Mouse (Mus musculus) hindbrain, embryonic 14.5 days (tissue): ENCODE measurements at regions not wholly inside any gene's neighbourhood (a gene's known extent, or its start where the extent isn't known, plus 50 kb on each side); places are given as distances from the start of the nearest gene placed in this dataset.

ENCODE experiments used
- ATAC-seq: fragments of 200-750 bp; cut with Nextera tagmentation; 2 replicates; pipeline ENCODE4 v1.8.0; 2017; ENCODE audit warnings: moderate number of reproducible peaks, mild to moderate bottlenecking, moderate TSS enrichment, moderate library complexity; ENCODE audit not compliant: low FRiP score
- DNase-seq: peaks from one replicate; pipeline ENCODE4 v3.0.0-alpha.2; 2015; ENCODE audit warnings: low spot score
- H3K27ac ChIP-seq: fragments of 300-500 bp; sonication (generic); 2 replicates; pipeline ENCODE4 v1.5.1; 2014; ENCODE audit warnings: mild to moderate bottlenecking, moderate library complexity
- H3K27me3 ChIP-seq: fragments of 300-500 bp; sonication (generic); 2 replicates; pipeline ENCODE4 v1.6.1; 2014; ENCODE audit warnings: mild to moderate bottlenecking, low read length, mixed read lengths; ENCODE audit not compliant: control insufficient read depth, insufficient read depth
- H3K36me3 ChIP-seq: fragments of 300-500 bp; sonication (generic); replicated peaks from 2 replicates; pipeline ENCODE4 v1.6.1; 2014; ENCODE audit not compliant: control insufficient read depth, insufficient read depth
- H3K4me1 ChIP-seq: fragments of 300-500 bp; sonication (generic); replicated peaks from 2 replicates; pipeline ENCODE4 v1.6.1; 2014; ENCODE audit warnings: antibody characterized with exemption, low read length, mixed read lengths; ENCODE audit not compliant: control insufficient read depth, insufficient read depth
- H3K4me2 ChIP-seq: fragments of 300-500 bp; sonication (generic); replicated peaks from 2 replicates; pipeline ENCODE4 v1.6.1; 2014; ENCODE audit warnings: mild to moderate bottlenecking, moderate library complexity
- H3K4me3 ChIP-seq: fragments of 300-500 bp; sonication (generic); replicated peaks from 2 replicates; pipeline ENCODE4 v1.5.1; 2014; ENCODE audit warnings: mild to moderate bottlenecking, low read length
- H3K9ac ChIP-seq: fragments of 300-500 bp; sonication (generic); 2 replicates; pipeline ENCODE4 v1.6.1; 2014
- H3K9me3 ChIP-seq: fragments of 300-500 bp; sonication (generic); 2 replicates; pipeline ENCODE4 v1.6.1; 2016; ENCODE audit warnings: low read length; ENCODE audit not compliant: control insufficient read depth
- WGBS: fragments of 180-500 bp; shearing (Covaris S2); extraction: QIAGEN DNeasy Blood & Tissue Kit; methylation state at CpG from one replicate; pipeline ENCODE4 v1.1.7; 2014; 5-methylcytosine and 5-hydroxymethylcytosine counted together

DNA sequence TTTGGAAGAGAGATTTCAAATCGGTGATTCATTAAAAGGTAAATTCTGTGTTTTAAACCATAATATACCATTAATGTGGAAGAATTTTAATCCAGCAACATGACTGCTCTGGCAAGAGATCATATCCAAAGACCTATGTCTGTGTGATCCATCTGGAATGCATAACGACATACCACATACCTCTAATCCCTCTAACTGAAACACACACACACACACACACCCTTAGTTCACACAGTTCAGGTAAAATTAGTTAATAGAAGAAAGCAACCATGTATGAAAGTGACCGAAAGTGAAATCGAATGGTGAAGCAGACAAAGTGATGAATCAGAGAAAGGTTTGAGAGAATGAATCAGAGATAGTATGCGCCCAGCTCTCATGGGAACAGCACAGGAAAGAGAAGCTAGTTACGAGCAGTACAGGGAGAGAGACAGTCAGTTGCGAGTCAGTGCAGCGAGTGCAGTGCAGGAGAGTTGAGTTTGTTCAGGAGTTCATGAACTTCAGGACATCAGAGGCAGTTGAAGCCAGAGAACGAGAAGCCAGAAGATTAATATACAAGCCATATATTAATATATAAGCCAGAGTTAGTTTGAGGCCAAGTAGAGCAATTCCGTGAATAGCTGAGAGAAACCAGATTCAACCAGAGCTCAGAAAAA lies 213.0 kb upstream of the Celf2 start:
- 92% methylated on average over 10 of the region's 10 CpGs for WGBS
- Histone ChIP-seq H3K27me3 (no peaks in the 10 kb centered on the region), H3K27ac (no peak overlapping the region), H3K4me3 (no peak overlapping the region), H3K4me2 (no peak overlapping the region), H3K9me3 (no peaks in the 10 kb centered on the region), H3K36me3 (no peaks in the 10 kb centered on the region), H3K4me1 (no peaks in the 10 kb centered on the region), H3K9ac (no peak overlapping the region)
- DNase-seq, result no peak
- ATAC-seq, result no peak

GRCm38 (mm10) chr2:7711046-7711445 lies 201.7 kb upstream of the Celf2 start:
- Histone ChIP-seq H3K27ac (no peak overlapping the region), H3K36me3 (no peaks in the 10 kb centered on the region), H3K4me3 (no peak overlapping the region), H3K9ac (no peak overlapping the region), H3K27me3 (no peaks in the 10 kb centered on the region), H3K4me2 (no peak overlapping the region), H3K9me3 (no peaks in the 10 kb centered on the region), H3K4me1 (no peaks in the 10 kb centered on the region)
- DNase-seq, result no peak
- 76% methylated on average over 1 of the region's 1 CpGs for WGBS
- no peak for ATAC-seq

DNA sequence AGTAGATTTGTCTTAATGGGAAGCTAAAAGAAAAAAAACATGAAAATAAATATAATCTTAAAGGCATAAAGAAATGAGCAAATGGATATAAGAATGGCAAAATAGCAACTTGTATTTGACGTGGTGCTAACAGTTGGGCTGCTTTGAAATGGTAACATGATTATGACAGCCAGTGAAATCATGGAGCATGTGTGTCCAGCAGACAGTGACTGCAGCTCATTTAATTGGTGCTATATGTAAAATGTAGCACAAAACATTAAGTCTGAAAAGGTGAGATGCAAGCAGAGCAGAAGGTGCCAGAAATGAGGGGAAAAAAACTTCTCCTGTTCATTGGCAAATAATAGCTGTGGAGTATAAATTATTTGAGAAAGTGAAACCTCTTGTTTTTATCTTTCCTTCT lies 201.1 kb upstream of the Celf2 start:
- no peaks in the 10 kb centered on the region for H3K9me3 ChIP-seq
- no peak overlapping the region for H3K9ac ChIP-seq
- no peak for DNase-seq
- no peak for ATAC-seq
- WGBS, result 67% methylated on average over 1 of the region's 1 CpGs
- no peaks in the 10 kb centered on the region for H3K27me3 ChIP-seq
- no peaks in the 10 kb centered on the region for H3K4me1 ChIP-seq
- H3K4me3 ChIP-seq, result no peak overlapping the region
- H3K4me2 ChIP-seq, result no peak overlapping the region
- no peak overlapping the region for H3K27ac ChIP-seq
- H3K36me3 ChIP-seq, result no peaks in the 10 kb centered on the region

- Histone ChIP-seq H3K4me3 (no peak overlapping the region), H3K4me2 (no peak overlapping the region)
- ATAC-seq, result no peak
Observed at GRCm38 (mm10) chr2:7683355-7683754, 174.0 kb upstream of the Celf2 start.

DNA sequence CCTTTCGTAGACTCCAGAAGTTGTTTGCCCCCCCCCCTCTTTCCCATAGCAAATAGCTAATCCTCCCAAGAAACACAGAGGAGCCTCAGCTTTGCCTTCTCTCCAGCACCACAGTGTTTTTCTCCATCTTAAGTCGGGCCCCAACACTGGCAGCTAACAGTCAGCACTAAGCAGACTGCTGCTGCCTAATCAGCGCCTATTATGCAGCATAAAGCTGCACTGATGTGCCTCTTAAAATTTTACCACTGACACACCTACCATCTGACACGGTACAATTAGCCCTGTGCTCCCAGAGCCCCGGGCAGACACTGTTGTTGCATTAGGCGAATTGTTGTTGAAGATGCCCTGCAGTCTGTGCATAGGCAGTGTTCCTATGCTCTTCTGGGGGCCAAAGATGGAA lies 131.5 kb upstream of the Celf2 start:
- no peak overlapping the region for H3K27ac ChIP-seq
- no peaks in the 10 kb centered on the region for H3K36me3 ChIP-seq
- no peaks in the 10 kb centered on the region for H3K4me1 ChIP-seq
- H3K4me2 ChIP-seq, result no peak overlapping the region
- no peak for DNase-seq
- H3K27me3 ChIP-seq, result no peaks in the 10 kb centered on the region
- no peak overlapping the region for H3K4me3 ChIP-seq
- WGBS, result 76% methylated on average over 6 of the region's 6 CpGs
- ATAC-seq, result no peak
- no peaks in the 10 kb centered on the region for H3K9me3 ChIP-seq
- H3K9ac ChIP-seq, result no peak overlapping the region

More at GRCm38 (mm10) chr2:7683355-7683754, 174.0 kb upstream of the Celf2 start:
- no peaks in the 10 kb centered on the region for H3K27me3 ChIP-seq
- WGBS, result 98% methylated on average over 1 of the region's 1 CpGs
- H3K27ac ChIP-seq, result no peak overlapping the region
- DNase-seq, result no peak
- H3K36me3 ChIP-seq, result no peaks in the 10 kb centered on the region
- no peak overlapping the region for H3K9ac ChIP-seq
- no peaks in the 10 kb centered on the region for H3K9me3 ChIP-seq
- H3K4me1 ChIP-seq, result no peaks in the 10 kb centered on the region

GRCm38 (mm10) chr2:7622716-7623285 lies 113.4 kb upstream of the Celf2 start:
- 94% methylated on average over 5 of the region's 5 CpGs for WGBS
- no peak overlapping the region for H3K4me2 ChIP-seq
- ATAC-seq (no peak), DNase-seq (no peak)
- no peaks in the 10 kb centered on the region for H3K27me3 ChIP-seq
- no peaks in the 10 kb centered on the region for H3K36me3 ChIP-seq
- H3K4me3 ChIP-seq, result no peak overlapping the region
- no peak overlapping the region for H3K27ac ChIP-seq
- no peak overlapping the region for H3K9ac ChIP-seq
- no peaks in the 10 kb centered on the region for H3K9me3 ChIP-seq
- no peaks in the 10 kb centered on the region for H3K4me1 ChIP-seq

GRCm38 (mm10) chr2:7619888-7620664 lies 110.7 kb upstream of the Celf2 start:
- H3K4me3 ChIP-seq, result no peak overlapping the region
- no peaks in the 10 kb centered on the region for H3K4me1 ChIP-seq
- 62% methylated on average over 9 of the region's 9 CpGs for WGBS
- no peak overlapping the region for H3K4me2 ChIP-seq
- H3K9ac ChIP-seq, result no peak overlapping the region
- no peaks in the 10 kb centered on the region for H3K9me3 ChIP-seq
- H3K27me3 ChIP-seq, result no peaks in the 10 kb centered on the region
- H3K27ac ChIP-seq, result no peak overlapping the region
- no peaks in the 10 kb centered on the region for H3K36me3 ChIP-seq
- ATAC-seq (peak; percentile 60; the same call in 1 of the 2 replicates), DNase-seq (peak; percentile 68)

GRCm38 (mm10) chr2:7578196-7578595 lies 68.8 kb upstream of the Celf2 start:
- 80% methylated on average over 2 of the region's 2 CpGs for WGBS
- H3K27me3 ChIP-seq, result no peaks in the 10 kb centered on the region
- H3K4me1 ChIP-seq, result no peaks in the 10 kb centered on the region
- H3K27ac ChIP-seq, result no peak overlapping the region
- no peak for DNase-seq
- no peak overlapping the region for H3K4me3 ChIP-seq
- no peak overlapping the region for H3K4me2 ChIP-seq
- H3K9ac ChIP-seq, result no peak overlapping the region
- no peaks in the 10 kb centered on the region for H3K9me3 ChIP-seq
- H3K36me3 ChIP-seq, result no peaks in the 10 kb centered on the region
- ATAC-seq, result no peak
